Mouse (Mus musculus): Measurements from ENCODE around the gene Asic2.

GRCm38 (mm10) chr11:81106949-81107348 lies 861.3 kb downstream of the Asic2 start:
- TF ChIP-seq GATA1 (IDR thresholded peaks at IDR 0.05; ENCODE audit: low read length) (no peak), TAL1 (IDR thresholded peaks at IDR 0.05; ENCODE audit: low read length) (no peak)
